Mouse (Mus musculus): ENCODE measurements around the gene Thoc7. TPM values are rescaled to one million over a fixed set of nuclear protein-coding genes. Genes with fewer than 3 reads are reported as not detected.

Thoc7 gene
- total RNA-seq, 2 experiments from 2014 or later = 87.7 to 96.3 TPM

DNA sequence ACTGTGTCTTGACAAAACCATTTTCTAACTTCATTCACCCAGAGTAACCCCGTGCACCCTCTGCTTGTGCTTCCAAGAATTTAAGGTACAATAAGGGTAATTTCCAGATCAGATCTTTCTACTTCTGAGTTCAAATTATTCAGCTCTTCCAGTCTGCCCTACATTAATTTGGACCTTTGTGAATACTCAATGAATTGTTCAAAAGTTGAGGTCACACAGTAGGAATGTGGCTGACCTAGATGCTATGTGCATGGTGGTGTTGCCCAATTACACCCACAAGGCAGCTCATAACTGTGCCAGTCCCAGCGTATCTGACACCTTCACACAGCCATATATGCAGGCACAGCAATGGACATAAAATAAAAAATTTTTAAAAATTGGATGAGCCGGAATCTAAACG is 17.0 kb downstream of the Thoc7 start:
- DNase-seq (ENCODE audit: low spot score) = no peak
- intact Hi-C loops (cut with DNase I) = no loop called here

DNA sequence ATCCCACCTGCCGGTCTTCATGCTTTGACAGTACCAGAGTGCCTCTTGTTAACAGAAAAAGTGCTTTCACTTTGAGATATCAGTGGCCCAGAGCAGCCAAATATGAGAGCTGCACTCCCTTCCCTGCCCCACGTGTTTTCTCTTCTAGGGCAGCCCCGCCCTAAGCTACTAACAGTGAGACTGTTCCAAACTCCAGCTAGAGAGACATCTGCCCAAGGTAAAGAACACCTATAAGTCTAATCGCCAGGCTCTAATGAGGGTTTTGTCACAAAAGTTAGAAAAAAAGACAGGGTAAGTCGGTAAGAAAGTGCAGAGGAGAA is 27.6 kb downstream of the Thoc7 start:
- intact Hi-C loops (cut with DNase I) = no loop called here
- DNase-seq (ENCODE audit: low spot score) = no peak

GRCm38 (mm10) chr14:13933290-13934051 is 28.2 kb downstream of the Thoc7 start:
- intact Hi-C loops (cut with DNase I) = no loop called here
- DNase-seq (ENCODE audit: low spot score) = no peak

DNA sequence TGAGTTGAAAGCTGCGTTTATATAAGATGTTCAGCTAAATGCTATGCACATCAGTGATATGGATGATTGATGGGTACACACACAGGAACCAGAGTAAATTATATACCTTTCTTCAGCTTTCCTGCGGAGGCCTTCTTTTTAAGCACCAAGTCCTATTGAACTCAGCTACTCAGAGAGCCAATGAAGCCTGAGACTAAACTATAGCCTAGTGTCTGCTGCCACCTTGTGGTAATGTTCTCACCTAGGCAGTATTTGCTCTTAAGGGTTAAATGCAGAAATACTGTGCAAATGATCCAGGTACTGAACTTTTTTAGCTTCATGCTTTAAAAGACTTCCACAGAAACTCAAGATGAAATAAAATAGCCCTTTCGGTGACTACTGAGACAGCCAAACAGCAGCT is 44.0 kb downstream of the Thoc7 start:
- intact Hi-C loops (cut with DNase I) = loop anchor here (5.0 kb wide), 1 partner anchor 560 kb away; no protein-coding TSS in a partner anchor
- DNase-seq (ENCODE audit: low spot score) = no peak

- intact Hi-C loops (cut with DNase I) = loop anchor here (5.0 kb wide), 1 partner anchor 560 kb away; no protein-coding TSS in a partner anchor
- DNase-seq (ENCODE audit: low spot score) = no peak
Observed at GRCm38 (mm10) chr14:13917208-13917607, 44.4 kb downstream of the Thoc7 start.

DNA sequence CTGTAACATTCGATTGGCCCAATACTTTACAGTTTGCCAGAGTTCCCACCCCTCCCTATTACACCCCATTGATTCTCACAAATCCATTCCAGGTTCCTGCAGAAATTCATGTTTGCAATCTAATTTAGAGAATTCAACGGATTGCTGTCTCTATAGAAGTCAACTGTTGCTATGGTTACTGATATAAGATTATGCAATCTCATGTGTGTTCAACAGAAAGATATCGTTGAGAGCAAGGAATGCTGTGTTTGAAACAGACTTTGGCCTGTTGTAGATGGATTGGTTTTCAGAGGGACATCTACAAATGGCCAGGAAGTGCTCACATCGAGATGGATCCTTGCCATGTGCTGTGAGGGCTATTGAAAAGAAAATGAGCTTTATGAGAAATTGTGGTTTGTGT is 46.4 kb downstream of the Thoc7 start:
- intact Hi-C loops (cut with DNase I) = loop anchor here (5.0 kb wide), 1 partner anchor 558 kb away; no protein-coding TSS in a partner anchor
- no peak for DNase-seq (ENCODE audit: low spot score)

DNA sequence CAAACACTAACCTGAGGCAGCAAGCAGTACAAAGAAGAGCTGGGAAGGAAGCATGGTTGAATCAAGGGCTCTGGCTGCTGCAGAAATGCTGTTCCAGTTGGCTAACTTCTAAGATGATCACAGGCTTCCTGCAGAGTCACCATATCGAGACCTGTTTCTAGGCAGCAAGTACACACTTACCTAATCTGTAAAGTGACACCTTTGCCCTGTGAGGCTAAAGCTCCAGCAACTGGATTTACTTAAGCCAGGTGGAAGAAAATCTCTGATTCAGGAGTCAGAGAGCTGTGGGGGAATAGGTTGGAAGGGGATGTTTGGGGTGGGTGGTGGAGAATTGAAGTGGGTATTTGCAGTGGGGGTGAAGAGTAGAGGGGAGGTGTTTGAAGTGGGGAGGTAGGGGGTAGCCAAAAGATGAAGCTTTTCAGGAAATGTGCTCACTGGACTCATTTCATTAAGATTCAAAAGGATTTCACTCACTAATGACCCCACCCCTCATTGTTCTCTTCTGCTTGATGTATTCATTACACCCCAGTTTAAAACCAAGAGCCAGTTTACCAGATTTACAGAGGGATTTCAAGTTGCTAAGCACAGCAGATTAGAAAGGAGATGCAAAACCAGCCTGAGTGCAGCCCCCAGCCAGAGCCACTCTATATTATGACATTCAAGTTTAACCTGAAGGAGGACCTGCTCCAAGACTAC is 47.1 kb downstream of the Thoc7 start, which contains the start of gene Gm281:
Gene Gm281, minus strand, starts transcription at position 92 of the 696 bp plus-strand sequence.
- intact Hi-C loops (cut with DNase I) = loop anchor here (5.0 kb wide), 1 partner anchor 557 kb away; no protein-coding TSS in a partner anchor

GRCm38 (mm10) chr14:13910148-13910547 is 51.5 kb downstream of the Thoc7 start:
- DNase-seq (ENCODE audit: low spot score) = no peak
- intact Hi-C loops (cut with DNase I) = no loop called here

More for the DNA sequence above, 47.1 kb downstream of the Thoc7 start, which contains the start of gene Gm281:
- DNase-seq (ENCODE audit: low spot score) = no peak

DNA sequence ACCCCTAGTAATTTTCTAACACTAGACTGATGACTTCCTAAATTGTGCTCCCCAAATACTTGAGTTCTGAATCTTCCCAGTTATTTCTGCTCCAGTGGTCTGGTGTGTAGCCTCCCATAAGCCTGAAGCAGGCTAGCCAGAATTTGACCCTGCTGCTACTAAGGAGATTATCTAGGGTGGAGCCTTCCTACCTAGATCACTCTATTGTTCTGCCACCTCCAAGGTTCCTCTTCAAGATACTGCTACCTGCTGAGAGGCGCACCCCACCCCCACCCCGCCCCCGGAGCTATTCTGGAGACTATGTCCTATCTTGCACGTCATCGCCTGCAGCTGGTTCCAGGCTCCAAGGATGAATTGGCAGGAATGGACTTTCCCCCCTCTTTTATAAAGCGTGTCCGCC is 54.5 kb downstream of the Thoc7 start:
- DNase-seq (ENCODE audit: low spot score) = no peak
- intact Hi-C loops (cut with DNase I) = no loop called here

DNA sequence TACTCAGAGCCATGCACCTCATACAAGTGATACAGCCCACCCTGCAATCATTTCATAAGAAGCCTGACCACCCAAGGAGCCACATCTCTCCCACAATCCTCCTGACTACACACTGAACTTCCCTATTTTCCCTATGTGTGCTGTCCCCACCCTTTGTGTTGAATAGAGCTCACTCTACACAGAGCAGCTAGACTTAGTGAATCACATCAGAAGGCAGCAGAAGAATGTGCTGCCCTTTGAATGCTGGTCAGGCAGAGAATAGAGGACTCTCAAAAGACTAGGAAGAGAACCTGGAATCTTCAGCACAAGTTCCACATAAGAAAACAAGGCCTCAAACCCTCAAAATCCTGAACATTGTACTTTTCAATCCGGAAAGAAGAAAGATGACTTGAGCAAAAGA is 55.2 kb downstream of the Thoc7 start:
- intact Hi-C loops (cut with DNase I) = no loop called here
- DNase-seq (ENCODE audit: low spot score) = no peak

- no peak for DNase-seq (ENCODE audit: low spot score)
- intact Hi-C loops (cut with DNase I) = loop anchor here (1.0 kb wide), 1 partner anchor 545 kb away; no protein-coding TSS in a partner anchor
Observed at GRCm38 (mm10) chr14:13901611-13902067, 60.0 kb downstream of the Thoc7 start.

Other genes starting within 250 kb of the Thoc7 start
- gene Gm281, start 47.4 kb downstream of the Thoc7 start, total RNA-seq (2021) = not detected
- 10 to 100 TPM; 14.7 to 19.0 TPM for gene Atxn7, start 412 bp downstream of the Thoc7 start, total RNA-seq (2021)
- 10 to 100 TPM; 78.7 to 84.2 TPM for gene Psmd6, start 159.1 kb upstream of the Thoc7 start, total RNA-seq (2021)
- not detected for gene Olfr720, start 225.0 kb upstream of the Thoc7 start, total RNA-seq (2021)